Mouse (Mus musculus) cerebral cortex, adult 2 months (tissue): ENCODE measurements around the gene Fam78b.

ENCODE experiments used
- WGBS: fragments of 180-500 bp; shearing (Covaris S2); methylation state at CpG from one replicate; pipeline ENCODE4 v1.1.7; 2018; 5-methylcytosine and 5-hydroxymethylcytosine counted together

Fam78b gene

DNA sequence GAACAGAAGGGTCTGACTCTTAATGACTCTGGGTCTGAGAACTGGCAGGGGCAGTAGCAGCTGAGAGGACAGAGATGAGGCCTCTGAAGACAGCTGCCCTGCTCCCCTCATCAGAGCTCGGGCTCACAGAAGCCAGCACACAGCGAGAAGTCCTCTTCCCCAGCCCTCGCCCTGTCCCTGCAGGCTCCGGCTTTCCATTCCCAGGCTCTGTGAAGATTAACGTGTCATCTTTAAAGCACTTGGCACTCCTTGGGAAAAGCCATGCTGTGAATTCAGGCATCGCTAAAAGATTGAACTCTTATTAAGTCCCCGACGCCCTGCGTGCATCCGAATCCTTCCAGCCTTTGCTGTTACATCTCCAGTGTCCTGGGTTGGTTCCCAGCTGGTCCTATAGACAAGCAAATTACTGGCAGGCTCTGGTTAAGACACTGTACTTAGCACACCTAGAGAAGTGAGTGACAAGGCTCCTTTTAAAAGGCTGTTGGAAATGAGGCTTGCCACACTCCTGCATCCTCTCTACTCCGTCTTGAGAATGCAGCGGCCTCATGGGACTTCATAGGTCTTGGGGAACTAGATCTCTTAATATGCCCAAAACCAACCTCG, 30.9 kb downstream of the Fam78b start:
- 57% methylated on average over 13 of the region's 13 CpGs for WGBS

DNA sequence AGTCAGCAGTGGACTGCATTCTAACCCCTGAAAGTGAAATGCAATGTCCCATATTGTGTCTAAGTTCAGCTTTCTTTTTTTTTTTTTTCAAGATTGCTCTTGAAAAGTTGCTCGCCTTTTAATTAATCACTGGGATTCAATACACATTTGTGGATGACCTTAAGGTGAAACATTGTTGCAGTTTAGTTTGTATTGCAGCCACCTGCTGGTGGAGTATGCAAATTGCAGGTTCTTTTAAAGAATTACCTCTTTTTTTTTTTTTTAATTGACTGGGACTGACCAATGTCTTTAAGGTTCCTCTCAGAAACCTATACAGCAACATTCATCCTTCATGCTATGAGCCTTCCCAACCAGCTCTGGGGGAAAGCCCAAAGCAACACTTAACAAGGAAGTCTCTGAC, 33.2 kb downstream of the Fam78b start:
- WGBS: 86% methylated on average over 1 of the region's 1 CpGs

DNA sequence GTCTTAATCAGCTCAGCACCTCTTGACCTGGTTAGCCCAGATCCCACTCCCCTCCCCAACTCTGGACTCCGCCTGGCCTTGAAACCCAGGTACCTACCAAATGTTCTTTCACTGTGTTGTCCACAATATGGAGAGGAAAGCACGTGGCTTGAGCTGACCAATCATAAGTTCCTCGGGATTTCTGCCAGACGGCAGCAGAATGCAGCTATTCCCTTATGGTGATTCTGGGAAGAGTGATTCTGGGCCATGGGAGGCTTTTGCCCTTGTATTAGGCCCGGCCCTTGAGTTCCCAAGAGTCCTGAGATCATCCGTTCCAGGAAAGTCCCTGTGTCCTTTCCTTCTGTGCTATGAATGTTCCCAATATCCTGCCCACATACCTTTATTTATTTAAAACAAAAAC, 41.3 kb downstream of the Fam78b start:
- WGBS: 92% methylated on average over 6 of the region's 6 CpGs

DNA sequence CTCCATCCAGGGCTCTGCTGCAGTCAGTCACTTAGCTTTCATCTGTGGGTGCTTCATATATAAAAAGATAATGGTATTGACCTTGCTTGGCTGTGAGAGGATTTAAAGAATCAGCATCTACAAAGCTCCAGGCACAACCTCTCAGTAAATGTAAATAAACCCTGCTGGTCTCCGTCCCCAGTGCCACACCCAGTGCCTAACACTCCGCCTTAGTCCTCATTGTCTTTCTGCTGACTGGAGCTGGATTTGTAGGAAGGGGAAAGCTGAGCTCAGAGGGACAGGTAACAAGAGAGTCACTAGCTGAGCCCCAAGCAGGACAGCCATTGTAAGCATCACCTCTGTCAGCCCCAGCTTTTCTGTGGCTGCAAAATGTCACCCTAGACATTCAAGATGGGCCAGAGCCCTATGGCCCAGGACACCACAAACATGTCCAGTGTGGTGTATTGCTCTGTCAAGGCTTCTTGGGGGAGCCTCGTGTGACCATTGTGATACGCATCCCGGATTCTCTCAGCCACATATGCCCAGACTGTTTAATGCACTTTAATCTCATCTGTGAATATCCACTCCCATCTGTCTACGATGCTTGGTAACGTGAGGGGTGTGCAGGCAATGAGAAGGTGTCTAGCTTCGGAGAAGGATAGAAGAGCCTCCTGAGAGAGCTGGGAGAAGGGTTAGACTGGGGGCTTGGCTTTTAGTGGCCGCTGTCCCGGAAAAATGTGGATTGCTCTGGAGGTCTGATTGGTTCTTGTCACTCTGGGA, 45.1 kb downstream of the Fam78b start:
- 62% methylated on average over 10 of the region's 10 CpGs for WGBS

DNA sequence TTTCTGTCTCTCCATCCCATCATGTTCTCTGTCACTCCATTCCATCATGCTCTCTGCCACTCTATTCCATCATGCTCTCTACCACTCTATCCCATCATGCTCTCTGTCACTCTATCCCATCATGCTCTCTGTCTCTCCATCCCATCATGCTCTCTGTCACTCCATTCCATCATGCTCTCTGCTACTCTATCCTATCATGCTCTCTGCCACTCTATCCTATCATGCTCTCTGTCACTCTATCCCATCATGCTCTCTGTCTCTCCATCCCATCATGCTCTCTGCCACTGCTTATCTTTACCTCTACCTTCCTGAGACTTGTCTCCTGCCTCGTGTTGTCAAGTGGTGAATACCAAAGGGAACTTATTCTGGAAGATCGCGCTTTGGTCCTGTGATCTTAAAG, 49.6 kb downstream of the Fam78b start:
- WGBS: 92% methylated on average over 3 of the region's 3 CpGs

DNA sequence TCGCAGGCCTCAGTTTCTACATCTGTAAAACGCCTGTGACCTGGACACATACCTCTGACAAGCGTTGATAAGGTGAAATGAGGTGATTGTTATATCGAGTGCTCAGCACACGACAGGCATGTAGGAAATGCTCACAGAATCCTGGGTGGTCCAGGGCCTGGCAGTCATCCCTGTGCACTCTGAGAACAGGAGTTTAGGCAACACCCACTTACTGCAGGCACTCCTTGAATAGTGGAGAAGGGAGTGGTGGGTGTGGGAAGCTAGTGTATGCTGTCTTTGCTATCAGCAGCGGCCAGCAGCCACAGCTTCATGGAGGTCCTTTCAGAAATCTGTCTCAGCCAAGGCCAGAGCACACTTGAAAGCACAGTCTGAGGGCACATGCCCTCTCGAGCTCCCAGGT, 52.8 kb downstream of the Fam78b start:
- WGBS: 76% methylated on average over 7 of the region's 7 CpGs

DNA sequence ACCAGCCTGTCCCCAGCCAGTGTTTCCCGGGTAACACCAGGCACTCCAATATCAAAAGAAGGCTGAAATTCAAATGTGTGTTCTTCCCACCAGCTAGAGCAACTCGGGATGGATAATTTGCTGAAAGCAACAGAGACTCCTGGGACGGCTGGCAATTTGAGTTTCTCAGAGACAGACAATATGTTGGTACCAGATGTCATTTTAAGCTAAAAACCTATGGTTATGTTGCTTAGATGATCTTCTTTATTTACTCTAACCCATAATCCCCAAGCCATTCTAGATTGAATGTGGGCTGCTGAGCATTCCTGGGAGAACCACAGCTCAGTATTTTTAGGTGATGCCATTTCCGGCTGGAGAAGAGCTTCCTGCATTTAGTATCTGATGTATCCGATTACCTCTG, 56.3 kb downstream of the Fam78b start:
- 37% methylated on average over 5 of the region's 5 CpGs for WGBS

DNA sequence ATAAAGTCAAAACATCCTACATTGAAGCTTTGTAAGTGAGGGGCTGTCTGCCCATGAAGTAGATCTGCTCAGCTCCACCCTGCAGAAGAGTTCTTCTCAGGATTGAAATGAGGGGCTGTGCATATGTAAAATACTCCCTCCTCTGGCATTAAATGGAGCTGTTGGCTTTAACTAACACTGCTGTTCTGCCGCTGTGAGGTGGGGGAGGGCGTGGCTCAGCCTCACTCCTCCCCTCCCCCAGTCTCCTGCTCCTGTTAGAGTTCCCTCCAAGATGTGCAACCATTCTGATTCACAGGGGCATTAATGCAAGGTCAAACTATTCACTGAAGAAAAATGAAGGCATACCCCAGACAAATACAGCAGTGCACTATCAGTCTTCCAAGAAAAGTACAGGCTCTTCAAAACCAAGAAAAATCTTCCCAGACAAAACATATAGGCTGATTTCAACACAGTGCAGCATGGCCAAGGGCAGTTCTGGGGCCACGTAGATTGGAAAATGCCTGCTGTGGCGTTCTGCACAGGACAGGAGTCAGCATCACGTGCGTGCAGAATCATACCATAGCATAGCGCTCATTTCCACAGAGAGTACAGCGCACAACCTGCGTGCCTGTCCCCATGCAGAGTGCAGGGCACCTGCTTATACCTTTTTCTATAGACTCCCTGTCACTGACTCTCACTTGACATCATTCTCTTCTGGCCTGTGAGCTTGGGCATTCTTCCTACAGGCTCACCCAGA, 58.5 kb downstream of the Fam78b start:
- 71% methylated on average over 9 of the region's 9 CpGs for WGBS

DNA sequence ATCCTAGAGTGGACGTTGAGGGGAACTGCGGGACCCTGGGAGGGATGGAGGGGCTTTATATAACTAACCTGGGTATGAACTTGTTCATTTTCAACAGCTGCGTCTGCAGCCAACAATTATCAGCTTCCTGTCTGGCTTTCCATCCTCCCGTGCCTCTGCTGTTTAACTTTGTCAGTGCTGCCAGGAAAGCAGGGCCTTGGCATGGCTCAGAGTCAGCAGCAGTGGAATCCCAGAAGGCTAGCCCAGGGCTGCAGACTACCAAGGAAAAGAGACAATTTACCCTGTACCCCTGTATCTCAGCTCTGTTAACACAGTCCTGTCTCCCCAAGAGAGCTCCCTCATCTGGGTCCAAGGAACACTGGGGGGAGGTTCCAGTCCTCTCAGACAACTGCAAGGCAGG, 62.8 kb downstream of the Fam78b start:
- WGBS: 47% methylated on average over 4 of the region's 4 CpGs

DNA sequence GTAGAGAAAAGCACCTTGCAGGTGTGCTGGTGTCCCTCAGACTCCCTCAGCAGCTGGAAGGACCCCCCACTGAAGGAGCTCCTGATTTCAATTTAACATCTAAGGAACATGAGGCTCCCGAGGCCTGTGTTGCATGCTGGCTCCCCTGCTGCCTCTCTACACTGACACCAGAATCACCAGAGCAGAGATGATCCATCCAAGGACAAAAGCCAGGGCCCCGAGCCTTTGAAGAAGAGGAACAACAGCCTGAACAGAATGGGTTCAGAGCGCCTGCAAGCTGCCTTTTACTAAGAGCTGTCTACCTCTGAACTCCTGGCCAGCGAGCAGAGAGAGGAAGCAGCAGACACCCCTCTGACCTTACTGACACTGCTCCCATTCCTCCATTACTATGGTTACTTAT, 64.3 kb downstream of the Fam78b start:
- WGBS: 76% methylated on average over 4 of the region's 4 CpGs

DNA sequence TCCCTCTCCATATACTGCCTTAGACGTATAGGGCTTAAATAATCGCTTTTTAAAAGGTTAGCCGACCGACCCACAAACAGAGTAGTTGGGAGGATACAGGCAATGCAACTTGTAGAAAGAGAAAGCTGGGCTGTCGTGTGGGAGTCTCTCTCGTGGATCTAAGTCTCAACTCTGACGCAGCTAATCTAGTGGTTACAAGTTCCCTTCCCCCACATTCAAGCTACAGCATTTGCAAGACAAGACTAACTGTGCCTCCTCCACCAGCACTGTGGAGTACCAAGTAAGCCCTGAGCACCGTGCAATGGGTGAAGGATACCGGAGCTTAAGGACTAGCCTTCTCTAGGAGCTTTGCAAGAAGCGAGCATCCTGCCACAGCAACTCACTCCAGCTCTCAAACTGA, 64.8 kb downstream of the Fam78b start:
- 58% methylated on average over 10 of the region's 10 CpGs for WGBS

DNA sequence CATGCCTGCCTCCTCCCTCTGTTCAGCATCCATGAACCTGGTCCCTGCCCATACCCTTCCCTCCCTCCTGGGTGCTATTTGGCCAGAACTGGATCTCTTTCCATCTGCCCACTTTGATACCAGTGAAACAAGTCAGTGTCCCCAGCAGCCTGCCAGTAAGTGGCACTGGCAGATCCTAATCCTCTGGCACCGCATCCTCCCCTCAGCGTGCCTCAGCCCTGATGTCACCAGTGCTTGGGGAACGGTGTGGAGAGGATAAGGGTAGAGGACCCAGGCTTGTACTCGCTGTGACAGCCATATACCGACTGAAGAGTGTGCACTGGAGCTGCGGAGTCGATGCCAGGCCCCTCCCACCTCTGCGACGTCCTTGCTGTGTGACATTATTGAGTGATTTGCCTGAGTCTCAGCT, 65.7 kb downstream of the Fam78b start:
- 47% methylated on average over 9 of the region's 9 CpGs for WGBS

DNA sequence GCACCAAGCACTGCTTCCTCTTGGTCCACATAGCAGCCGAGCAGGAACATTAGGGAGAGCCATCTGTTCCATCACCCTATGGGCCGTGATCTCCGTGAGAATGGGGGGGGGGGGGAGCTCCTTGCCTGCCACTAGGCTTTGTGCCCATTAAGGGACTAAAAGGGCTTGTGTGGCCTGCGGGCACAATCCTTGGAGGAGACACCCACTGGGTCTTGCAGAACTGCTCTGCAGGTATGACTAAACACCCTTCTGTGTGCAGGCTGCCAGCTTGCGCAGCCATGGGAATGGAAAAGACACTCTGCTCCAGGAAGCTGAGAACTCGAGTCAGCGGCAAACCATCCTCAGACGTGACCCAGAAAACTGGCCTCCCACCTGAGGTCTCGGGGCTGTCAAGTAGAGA, 68.5 kb downstream of the Fam78b start:
- 33% methylated on average over 9 of the region's 9 CpGs for WGBS

DNA sequence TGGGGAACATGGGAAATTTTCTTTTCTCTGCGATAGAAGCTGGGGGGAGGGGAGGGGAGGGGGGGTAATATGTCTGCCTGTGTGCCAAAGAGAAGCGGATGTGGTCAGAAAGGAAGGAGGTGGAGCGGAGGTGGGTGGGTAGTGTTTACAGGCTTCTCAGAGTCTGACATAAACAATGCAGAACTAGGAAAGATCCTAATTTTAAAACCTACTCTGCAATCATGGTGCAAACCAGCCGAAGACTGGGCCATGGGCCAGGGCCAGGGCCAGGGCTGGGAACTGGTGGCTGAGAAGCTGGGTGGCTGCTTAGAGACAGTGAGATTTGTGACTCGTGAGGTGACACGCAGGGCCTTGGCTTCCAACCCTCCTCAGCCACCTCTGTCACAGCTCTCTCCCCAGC, 69.1 kb downstream of the Fam78b start:
- WGBS: 35% methylated on average over 6 of the region's 6 CpGs

DNA sequence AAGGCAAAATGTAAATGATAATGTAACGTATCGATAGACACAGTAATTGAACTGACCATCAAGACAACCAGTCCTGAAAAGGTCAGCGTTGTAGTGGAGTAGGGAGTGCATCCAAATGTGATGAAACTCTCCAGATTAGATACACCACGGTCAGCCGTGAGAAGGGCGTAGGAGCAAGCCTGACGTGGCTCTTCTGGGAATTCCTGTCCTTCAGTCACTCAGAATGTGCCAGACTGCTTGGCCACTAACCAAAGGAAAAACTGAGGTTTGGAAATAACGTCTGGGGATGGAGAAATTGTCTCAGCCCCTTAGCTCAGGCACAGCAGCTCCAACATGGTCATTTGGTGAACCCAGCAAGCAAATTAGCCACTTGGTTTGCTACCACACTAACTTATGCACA, 74.5 kb downstream of the Fam78b start:
- WGBS: 75% methylated on average over 8 of the region's 8 CpGs

DNA sequence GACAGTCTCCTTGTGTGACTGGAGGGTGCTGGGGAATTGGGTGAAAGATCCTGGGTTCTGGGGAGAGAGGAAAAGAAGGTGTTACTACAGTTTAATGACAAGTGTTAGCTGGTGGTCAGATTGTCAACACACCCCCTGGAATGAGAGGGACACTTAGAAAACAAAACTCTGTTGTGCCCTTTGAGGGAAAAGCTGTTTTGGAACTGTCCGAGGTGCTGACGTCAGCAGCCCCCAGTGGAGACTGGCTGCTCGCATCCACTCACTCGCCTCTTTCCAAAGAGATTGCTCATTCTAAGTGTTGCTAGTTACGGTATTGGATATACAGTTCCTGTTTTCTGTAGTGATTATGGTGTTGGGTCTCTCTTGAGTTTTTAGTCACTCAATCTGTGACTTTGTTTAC, 78.3 kb downstream of the Fam78b start:
- WGBS: 46% methylated on average over 5 of the region's 5 CpGs

DNA sequence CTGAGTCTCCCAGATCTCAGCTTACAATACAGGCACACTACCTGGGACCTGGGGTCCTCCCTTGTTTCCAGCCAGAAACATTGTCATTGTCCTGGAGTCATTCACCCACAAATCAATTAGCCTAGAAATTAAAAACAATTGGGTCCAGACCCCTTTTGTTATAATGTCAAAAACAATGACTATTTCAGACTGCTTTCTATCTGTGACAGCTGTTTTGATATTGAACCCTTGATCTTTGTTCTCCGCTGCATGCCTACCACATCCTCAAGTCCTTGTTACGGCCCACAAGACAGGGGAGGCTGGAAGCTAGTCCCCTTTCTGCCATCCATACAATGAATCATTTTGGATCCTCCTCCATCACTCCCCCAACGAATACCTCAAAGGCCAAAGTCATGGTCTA, 80.7 kb downstream of the Fam78b start:
- 74% methylated on average over 3 of the region's 3 CpGs for WGBS

DNA sequence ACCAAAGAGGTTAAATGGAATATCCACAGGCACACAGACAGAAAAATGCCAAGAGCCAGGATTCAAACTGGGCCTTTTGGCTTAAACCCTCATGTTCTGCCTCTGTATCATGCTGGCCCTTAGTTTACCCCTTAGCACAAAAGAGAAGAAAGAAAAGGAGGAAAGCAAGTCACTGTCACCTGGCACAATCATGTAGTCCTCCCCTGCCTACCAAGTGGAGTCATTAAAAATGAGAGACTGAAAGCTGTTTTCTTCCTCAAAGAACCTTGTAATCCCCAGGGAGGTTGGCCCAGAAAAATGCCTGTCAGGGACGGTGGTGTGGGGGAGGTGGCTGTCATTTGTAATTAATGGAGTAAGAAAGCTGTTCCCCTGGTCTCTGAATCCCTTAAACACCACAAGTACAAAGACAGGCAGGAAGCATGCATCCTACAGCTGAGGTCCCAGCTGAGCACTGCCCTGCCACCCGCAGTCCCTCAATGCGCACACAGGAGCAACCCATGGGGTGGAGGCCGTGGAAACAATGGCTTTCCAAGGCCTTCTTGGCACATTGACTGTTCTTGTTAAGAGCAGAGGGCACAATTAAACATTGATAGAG, 81.4 kb downstream of the Fam78b start:
- WGBS: 37% methylated on average over 4 of the region's 4 CpGs

DNA sequence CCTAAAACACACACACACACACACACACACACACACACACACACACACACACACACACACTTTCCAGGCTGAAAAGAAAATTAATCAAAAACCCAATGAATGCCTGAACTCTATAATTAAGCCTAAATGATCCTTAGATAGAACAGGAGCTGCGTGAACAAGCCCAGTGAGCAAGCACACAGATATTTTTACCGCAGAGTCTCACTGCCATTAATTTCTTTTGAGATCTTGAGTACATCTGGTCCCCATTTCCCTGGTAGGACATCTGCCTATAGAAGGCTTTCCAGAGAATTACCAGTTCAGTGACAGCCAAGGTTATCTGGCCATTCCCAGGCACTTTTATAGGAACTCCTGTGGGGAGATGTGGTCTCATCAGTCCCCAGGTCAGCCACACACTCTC, 82.0 kb downstream of the Fam78b start:
- 53% methylated on average over 2 of the region's 2 CpGs for WGBS

DNA sequence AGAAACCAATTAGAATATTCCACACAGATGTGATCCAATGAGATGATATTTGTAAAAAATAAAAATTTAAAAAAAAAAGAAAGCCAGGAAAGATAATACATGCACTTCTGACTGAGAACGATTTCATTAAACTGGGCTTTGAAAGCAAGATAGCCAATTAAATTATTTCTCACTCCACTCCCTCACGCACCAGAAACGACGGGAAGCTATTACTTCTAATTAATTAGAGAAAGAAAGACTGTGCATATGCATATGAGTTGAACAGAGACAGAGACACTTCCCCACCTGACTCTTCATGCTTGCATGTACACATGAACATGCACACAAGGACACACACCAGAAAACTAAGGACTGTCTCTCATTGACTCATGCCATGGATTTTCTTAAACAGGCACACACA, 84.2 kb downstream of the Fam78b start:
- 51% methylated on average over 4 of the region's 4 CpGs for WGBS

DNA sequence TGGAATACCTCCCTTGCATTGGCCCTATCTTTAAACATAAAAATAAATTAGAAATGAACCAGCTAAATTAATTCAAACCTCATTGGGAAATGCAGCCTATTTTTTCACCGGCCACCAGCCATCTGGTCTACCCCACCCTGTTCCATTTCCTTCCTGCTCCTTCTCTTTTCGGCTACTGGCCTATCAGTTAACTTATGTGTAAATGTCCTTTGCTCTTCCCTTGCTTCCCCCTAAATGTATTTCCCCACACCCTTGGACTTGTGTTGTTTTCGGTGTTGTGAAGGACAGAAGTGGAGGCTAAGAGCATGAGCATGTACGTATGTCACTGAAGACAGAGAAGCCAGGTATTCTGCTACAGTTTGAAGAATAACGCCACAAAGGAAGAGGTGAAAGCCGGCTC, 89.2 kb downstream of the Fam78b start:
- WGBS: 64% methylated on average over 6 of the region's 6 CpGs

DNA sequence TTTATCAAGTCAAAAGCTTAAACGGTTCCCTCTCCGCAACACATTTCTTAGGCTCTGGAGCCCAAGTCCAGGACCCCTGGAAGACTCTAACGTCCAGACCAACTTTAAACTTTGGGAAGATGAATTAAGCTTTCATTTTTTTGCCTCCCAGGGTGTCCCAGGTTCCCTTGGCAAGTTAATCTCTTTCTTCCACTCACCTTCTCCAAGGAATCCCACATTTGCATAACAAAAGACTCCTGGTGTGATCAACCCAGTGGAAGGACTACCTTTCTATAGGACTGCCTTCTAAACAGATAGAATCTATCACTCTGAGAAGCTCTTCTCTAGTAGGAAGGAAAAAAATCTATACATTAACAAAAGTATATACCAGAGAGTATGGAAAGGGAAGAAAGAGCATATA, 92.3 kb downstream of the Fam78b start:
- WGBS: 57% methylated on average over 3 of the region's 3 CpGs
